Mouse (Mus musculus) heart, adult 2 months (tissue): ENCODE measurements at regions not wholly inside any gene's neighbourhood (a gene's known extent, or its start where the extent isn't known, plus 50 kb on each side); places are given as distances from the start of the nearest gene placed in this dataset.
A peak's percentile ranks its signal among the peaks of the same experiment; 100 is the strongest.

Experiments
- DNase-seq, 2 experiments: peaks; one replicate each; pipeline ENCODE4 v3.0.0; 2021
- H3K27ac ChIP-seq: fragments of 200-600 bp; 2 replicates; pipeline ENCODE4 v1.8.1; 2022
- H3K27me3 ChIP-seq: fragments of 200-500 bp; 2 replicates; pipeline ENCODE4 v1.6.1; 2012; ENCODE audit warnings: mild to moderate bottlenecking, low read length, inconsistent platforms, mixed read lengths; ENCODE audit not compliant: control insufficient read depth, insufficient read depth
- H3K36me3 ChIP-seq: fragments of 200-500 bp; 2 replicates; pipeline ENCODE4 v1.6.1; 2012; ENCODE audit warnings: low read length, inconsistent platforms; ENCODE audit not compliant: control insufficient read depth, insufficient read depth
- H3K4me1 ChIP-seq: fragments of 200-500 bp; 2 replicates; pipeline ENCODE4 v1.6.1; 2011; ENCODE audit warnings: low read length; ENCODE audit not compliant: control insufficient read depth, insufficient read depth
- H3K4me3 ChIP-seq: fragments of 200-600 bp; 2 replicates; pipeline ENCODE4 v1.8.1; 2022
- H3K79me2 ChIP-seq: fragments of 200-500 bp; replicated peaks from 2 replicates; pipeline ENCODE4 v1.6.1; 2012; ENCODE audit warnings: mild to moderate bottlenecking, inconsistent platforms, low read length, moderate library complexity, mixed read lengths; ENCODE audit not compliant: control insufficient read depth, insufficient read depth
- H3K9ac ChIP-seq: fragments of 200-500 bp; 2 replicates; pipeline ENCODE4 v1.6.1; 2012; ENCODE audit warnings: low read depth, mild to moderate bottlenecking, control low read depth, inconsistent platforms, low read length, mixed read lengths
- CTCF ChIP-seq: fragments of 200-600 bp; IDR thresholded peaks from 2 replicates; pipeline ENCODE4 v1.8.1; 2022; ENCODE audit warnings: antibody characterized with exemption, mild to moderate bottlenecking, moderate library complexity
- EP300 ChIP-seq: fragments of 200-500 bp; IDR thresholded peaks from 2 replicates; pipeline ENCODE4 v1.6.1; 2011; ENCODE audit warnings: low read depth, low read length, control low read depth; ENCODE audit not compliant: insufficient read depth
- POLR2A ChIP-seq: fragments of 200-500 bp; IDR thresholded peaks from 2 replicates; pipeline ENCODE4 v1.6.1; 2011; ENCODE audit warnings: mild to moderate bottlenecking, low read depth, low read length, control low read depth; ENCODE audit not compliant: insufficient read depth
- WGBS: fragments of 180-500 bp; shearing (Covaris S2); methylation state at CpG from one replicate; pipeline ENCODE4 v1.1.7; 2018; 5-methylcytosine and 5-hydroxymethylcytosine counted together
- intact Hi-C: fragments of 180-260 bp; cut with DNase I; formaldehyde crosslinking; loops from one replicate; pipeline ENCODE4 v1.15.1; 2025

DNA sequence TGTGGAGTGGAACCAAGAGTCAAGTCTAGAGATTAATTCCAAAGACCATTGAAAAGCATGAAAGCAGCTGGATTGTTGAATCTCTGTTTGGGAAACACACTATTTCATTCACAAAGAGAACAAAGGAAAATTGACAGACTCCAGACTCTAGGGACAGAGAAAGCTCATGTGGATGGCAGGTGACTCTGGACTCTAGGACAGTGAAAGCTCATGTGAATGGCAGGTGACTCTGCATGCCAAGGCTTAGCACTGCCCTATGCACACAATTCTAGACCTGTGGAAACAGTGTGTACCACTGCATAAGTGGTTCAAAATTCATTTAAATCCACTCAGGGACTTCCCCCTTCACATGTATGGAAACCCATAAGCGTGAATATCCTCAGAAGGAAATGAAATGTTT is 486.0 kb upstream of the Fam92a start:
- H3K4me3 ChIP-seq: no peak overlapping the region
- no peak for DNase-seq
- H3K79me2 ChIP-seq: no peaks in the 10 kb centered on the region
- 97% methylated on average over 1 of the region's 1 CpGs for WGBS
- no peak overlapping the region for H3K27ac ChIP-seq
- no peaks in the 10 kb centered on the region for H3K36me3 ChIP-seq
- H3K4me1 ChIP-seq: no peaks in the 10 kb centered on the region
- TF ChIP-seq CTCF: no peak
- no peak for TF ChIP-seq EP300
- no peak for TF ChIP-seq POLR2A
- H3K27me3 ChIP-seq: no peaks in the 10 kb centered on the region
- H3K9ac ChIP-seq: no peak overlapping the region
- intact Hi-C loops: no loop called here

DNA sequence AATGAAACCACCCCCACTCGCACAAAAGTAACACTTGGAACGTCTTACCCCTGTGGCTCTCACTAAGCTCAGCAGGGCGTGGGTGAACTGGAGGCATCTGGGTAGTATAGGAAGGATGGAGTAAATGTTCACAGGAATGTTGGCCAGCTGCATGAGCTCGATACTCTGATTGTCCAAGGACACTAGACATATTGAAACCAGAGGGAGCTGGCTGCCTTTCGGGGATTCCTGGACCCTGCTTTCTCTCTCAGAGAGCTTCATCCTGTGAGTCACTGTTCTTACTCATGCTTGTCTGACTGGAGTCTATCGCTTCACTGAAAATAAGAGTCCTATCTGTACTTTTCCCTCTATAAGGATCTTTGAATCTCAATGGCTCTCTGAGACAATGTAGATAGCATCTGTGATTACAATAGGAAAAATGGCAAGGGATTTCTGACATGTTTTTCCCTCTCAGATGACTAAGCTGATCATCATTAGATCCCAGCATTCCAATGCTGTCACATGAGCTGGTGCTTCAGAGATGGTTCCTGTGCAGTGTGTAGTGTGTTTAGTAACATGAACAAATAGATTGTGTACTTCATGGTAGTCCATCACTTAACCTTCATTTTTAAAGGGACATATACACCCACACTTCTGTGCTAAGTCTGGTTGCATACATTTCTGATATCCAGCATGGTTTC is 485.2 kb upstream of the Fam92a start:
- Histone ChIP-seq H3K27me3 (no peaks in the 10 kb centered on the region), H3K4me3 (no peak overlapping the region), H3K9ac (no peak overlapping the region), H3K36me3 (no peaks in the 10 kb centered on the region), H3K27ac (no peak overlapping the region), H3K79me2 (no peaks in the 10 kb centered on the region), H3K4me1 (no peaks in the 10 kb centered on the region)
- WGBS: 62% methylated on average over 6 of the region's 6 CpGs
- DNase-seq: peak; percentile 8 to 18
- intact Hi-C loops: no loop called here
- TF ChIP-seq CTCF (no peak), EP300 (no peak), POLR2A (no peak)

DNA sequence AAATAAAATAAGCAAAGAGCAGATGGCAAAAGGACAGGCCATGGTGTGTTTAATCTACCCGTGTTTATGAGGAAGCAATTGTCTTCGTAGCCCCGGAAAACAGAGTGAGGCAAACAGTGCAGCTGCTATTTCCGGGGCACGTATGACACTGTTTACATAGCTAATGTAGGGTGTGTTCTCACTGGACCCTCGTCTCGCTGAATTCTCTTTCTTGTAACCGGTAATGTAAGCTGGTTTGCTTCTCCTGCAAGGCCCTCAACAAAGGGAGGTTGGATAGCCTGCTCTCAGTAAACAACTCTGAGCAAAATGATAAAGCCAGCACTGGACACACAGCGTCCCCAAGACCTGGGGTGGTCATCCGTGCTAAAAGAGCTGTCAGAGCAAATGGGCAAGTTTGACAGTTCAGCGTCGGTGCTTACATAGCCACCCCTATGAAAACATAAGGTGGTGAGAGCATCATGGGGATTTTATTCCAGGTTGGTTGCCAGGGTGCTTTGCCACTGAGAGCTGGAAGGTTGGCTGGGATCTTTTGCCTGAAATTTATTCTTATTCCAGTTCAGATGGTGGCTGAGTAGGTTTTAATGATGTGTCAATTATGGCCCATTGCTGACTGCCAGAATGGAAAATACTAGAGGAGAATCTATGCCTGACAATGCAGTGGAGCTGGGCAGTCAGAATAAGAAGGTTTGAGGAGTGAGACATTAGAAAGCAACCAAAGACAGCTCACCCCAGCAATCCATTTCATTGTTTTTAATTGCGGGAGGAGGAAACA is 483.8 kb upstream of the Fam92a start:
- Histone ChIP-seq H3K36me3 (no peaks in the 10 kb centered on the region), H3K4me3 (no peak overlapping the region), H3K27ac (no peak overlapping the region), H3K79me2 (no peaks in the 10 kb centered on the region), H3K4me1 (no peaks in the 10 kb centered on the region), H3K27me3 (no peaks in the 10 kb centered on the region), H3K9ac (no peak overlapping the region)
- TF ChIP-seq POLR2A (no peak), CTCF (no peak), EP300 (no peak)
- WGBS: 35% methylated on average over 13 of the region's 13 CpGs
- intact Hi-C loops: no loop called here
- DNase-seq: no peak

DNA sequence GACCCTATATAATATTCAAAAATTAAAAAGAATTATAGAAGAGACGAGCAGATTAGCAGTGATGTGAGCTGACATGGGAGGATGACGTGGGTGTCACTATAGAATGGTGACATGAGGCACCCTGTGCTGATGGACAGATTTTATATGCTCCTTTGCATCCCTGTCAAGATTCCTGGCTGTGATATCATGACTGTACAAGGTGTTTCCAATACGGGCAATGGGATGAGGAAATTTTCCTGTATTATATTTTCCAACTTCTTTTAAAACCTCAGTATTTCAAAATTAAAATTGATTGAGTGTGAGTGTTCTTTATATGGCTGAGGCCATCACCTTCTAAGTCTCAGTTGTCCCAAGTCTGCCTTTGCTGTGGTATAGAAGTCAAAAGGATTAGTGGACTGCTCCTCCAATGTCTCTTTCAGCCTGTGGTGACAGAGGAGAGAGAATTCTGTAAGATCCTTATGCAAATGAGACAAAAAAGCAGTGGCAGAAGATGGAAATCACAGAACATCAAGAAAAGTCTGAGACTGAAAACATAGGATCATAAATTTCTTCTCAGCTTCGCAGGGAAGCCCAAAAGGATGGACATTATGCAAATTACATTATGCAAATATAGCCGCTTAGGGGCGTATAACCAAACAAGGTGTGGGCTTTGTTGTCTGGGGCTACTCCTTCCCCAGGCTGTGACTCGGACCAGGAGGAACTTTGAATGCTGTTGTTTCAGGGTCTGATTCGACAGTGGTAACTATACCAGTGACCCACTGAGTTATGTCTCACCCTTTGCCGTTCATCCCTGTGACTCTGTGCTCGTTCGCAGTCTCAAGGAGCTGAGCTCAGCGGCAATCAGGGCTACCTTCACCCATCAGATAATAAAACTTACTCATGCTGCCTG is 483.0 kb upstream of the Fam92a start:
- H3K27ac ChIP-seq: no peak overlapping the region
- H3K27me3 ChIP-seq: no peaks in the 10 kb centered on the region
- no peak for DNase-seq
- no peak for TF ChIP-seq CTCF
- no peak for TF ChIP-seq EP300
- no peak for TF ChIP-seq POLR2A
- no peak overlapping the region for H3K4me3 ChIP-seq
- no peaks in the 10 kb centered on the region for H3K79me2 ChIP-seq
- intact Hi-C loops: no loop called here
- H3K4me1 ChIP-seq: no peaks in the 10 kb centered on the region
- H3K36me3 ChIP-seq: no peaks in the 10 kb centered on the region
- 52% methylated on average over 12 of the region's 12 CpGs for WGBS
- H3K9ac ChIP-seq: no peak overlapping the region

DNA sequence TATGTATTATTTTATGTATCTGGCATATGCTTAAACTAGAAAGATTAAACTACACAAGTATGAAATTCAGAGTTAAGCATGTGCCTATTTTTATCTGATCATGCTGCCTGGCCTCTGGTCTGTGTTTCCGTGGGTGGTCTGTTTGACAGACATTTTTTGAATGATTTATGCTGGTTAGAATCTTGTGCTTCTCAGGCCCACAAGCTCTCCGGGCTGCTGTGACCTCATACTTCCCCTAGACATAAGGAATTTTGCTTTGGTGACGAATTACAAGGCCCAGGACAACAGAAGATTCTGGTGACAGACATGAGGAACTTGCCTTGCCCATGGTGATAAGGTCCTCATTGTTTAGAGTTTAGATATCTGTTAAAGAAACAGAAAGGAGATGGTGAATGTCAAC is 475.9 kb upstream of the Fam92a start:
- 21% methylated on average over 3 of the region's 3 CpGs for WGBS
- Histone ChIP-seq H3K79me2 (no peaks in the 10 kb centered on the region), H3K27me3 (no peaks in the 10 kb centered on the region), H3K36me3 (no peaks in the 10 kb centered on the region), H3K9ac (no peak overlapping the region), H3K27ac (no peak overlapping the region), H3K4me3 (no peak overlapping the region), H3K4me1 (peaks cover 2% of the 10 kb centered on the region)
- no peak for TF ChIP-seq POLR2A
- TF ChIP-seq CTCF: no peak
- no peak for TF ChIP-seq EP300
- intact Hi-C loops: no loop called here
- no peak for DNase-seq
